Mouse (Mus musculus): ENCODE results near the gene Spsb1. TPM values are rescaled to one million over a fixed set of nuclear protein-coding genes. Genes with fewer than 3 reads are reported as not detected.
A peak's percentile ranks its signal among the peaks of the same experiment; 100 is the strongest.

Spsb1 gene
- polyA plus RNA-seq, 1 experiment from 2014 or later = 9.2 TPM

GRCm38 (mm10) chr4:149854770-149855169, 100.1 kb downstream of the Spsb1 start:
- 44% methylated on average over 9 of the region's 9 CpGs for WGBS
- Histone ChIP-seq H3K9me3 (no peaks in the 10 kb centered on the region), H3K36me3 (no peaks in the 10 kb centered on the region), H3K4me3 (peak overlapping the region; percentile 53), H3K27ac (peak overlapping the region; percentile 62; the same call in 1 of the 2 replicates), H3K4me1 (peaks cover 32% of the 10 kb centered on the region), H3K27me3 (ENCODE audit: insufficient read depth, poor library complexity, severe bottlenecking) (no peaks in the 10 kb centered on the region; the same call in 1 of the 2 replicates)
- DNase-seq (ENCODE audit: low spot score) = no peak

GRCm38 (mm10) chr4:149854301-149854708, 100.5 kb downstream of the Spsb1 start:
- DNase-seq (ENCODE audit: low spot score) = no peak
- H3K27me3 ChIP-seq (ENCODE audit: insufficient read depth, poor library complexity, severe bottlenecking) = no peaks in the 10 kb centered on the region; the same call in 1 of the 2 replicates
- peak overlapping the region; percentile 62; the same call in 1 of the 2 replicates for H3K27ac ChIP-seq
- no peaks in the 10 kb centered on the region for H3K36me3 ChIP-seq
- H3K4me3 ChIP-seq = peak overlapping the region; percentile 53
- H3K4me1 ChIP-seq = peaks cover 32% of the 10 kb centered on the region
- 2% methylated on average over 21 of the region's 21 CpGs for WGBS
- no peaks in the 10 kb centered on the region for H3K9me3 ChIP-seq

DNA sequence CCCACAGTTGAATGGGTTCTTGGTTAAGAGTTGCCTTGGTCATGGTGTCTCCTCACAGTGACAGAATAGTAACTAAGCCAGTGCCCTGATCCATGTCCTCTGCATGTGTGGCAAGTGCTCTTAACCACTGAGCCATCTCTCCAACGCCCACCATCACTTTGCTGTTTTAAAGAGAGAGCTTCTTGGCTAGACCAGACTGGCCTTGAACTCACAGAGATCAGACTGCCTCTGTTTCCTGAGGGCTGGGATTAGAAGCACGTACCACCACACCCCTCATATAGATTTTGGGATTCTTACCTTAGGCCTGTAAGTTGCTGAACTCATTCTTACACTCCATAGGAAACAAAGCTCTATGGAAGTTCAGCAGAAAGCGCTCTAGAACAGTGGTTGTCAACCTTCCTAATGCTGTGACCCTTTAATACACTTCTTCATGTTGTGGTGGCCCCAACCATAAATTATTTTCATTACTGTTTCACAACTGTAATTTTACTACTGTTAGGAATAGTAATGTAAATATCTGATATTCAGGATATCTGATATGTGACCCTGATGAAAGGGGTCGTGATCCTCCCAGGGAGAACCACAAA, 101.1 kb downstream of the Spsb1 start:
- Histone ChIP-seq H3K4me3 (peak overlapping the region; percentile 53), H3K9me3 (no peaks in the 10 kb centered on the region), H3K36me3 (no peaks in the 10 kb centered on the region), H3K27ac (no peak overlapping the region), H3K27me3 (ENCODE audit: insufficient read depth, poor library complexity, severe bottlenecking) (no peaks in the 10 kb centered on the region; the same call in 1 of the 2 replicates), H3K4me1 (peaks cover 32% of the 10 kb centered on the region)
- no peak for DNase-seq (ENCODE audit: low spot score)
- WGBS = 69% methylated on average over 4 of the region's 4 CpGs

DNA sequence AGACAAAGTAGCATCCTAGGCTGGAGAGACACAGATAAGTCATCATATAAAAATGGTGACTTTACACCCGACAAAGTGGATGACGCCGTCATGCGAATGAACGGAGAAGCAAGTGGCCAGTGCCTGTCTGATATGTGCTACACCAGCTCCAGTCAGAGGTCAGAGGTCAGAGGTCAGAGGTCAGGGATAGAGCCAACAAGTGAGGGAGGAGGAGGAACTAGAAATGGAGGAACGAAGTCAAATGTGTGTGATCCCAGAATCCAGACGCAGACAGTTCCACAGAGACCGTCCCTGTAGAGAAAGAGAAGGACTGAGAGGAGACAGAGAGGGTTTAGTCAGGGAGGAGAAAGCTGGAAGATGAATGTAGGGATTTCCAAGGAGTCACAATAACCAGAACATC, 103.3 kb downstream of the Spsb1 start:
- Histone ChIP-seq H3K4me3 (no peak overlapping the region), H3K27me3 (ENCODE audit: insufficient read depth, poor library complexity, severe bottlenecking) (no peaks in the 10 kb centered on the region), H3K36me3 (no peaks in the 10 kb centered on the region), H3K9me3 (no peaks in the 10 kb centered on the region), H3K4me1 (peaks cover 30% of the 10 kb centered on the region), H3K27ac (no peak overlapping the region)
- 78% methylated on average over 8 of the region's 8 CpGs for WGBS
- no peak for DNase-seq (ENCODE audit: low spot score)

DNA sequence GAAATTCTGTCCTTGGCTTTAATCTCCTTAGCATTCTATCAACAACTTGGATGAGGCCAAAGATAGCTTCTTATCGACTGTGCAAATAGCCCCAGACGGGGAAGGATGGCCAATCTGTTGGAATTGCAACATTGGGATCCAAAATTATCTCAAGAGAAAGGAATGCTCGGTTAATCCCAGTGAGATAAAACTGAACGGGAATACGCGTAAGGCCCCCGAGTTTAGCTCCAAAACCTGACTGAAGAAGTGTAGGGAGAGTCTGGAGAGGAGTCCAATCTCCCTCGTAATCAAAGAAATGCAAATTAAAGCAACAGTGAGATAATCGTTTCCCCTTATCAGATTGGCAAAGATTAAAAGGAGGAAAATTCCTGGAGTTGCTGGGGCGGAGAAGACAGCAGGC, 104.2 kb downstream of the Spsb1 start:
- H3K4me3 ChIP-seq = no peak overlapping the region
- WGBS = 32% methylated on average over 10 of the region's 10 CpGs
- peaks cover 25% of the 10 kb centered on the region for H3K4me1 ChIP-seq
- no peak overlapping the region for H3K27ac ChIP-seq
- no peaks in the 10 kb centered on the region for H3K36me3 ChIP-seq
- no peaks in the 10 kb centered on the region for H3K27me3 ChIP-seq (ENCODE audit: insufficient read depth, poor library complexity, severe bottlenecking)
- no peaks in the 10 kb centered on the region for H3K9me3 ChIP-seq
- no peak for DNase-seq (ENCODE audit: low spot score)

DNA sequence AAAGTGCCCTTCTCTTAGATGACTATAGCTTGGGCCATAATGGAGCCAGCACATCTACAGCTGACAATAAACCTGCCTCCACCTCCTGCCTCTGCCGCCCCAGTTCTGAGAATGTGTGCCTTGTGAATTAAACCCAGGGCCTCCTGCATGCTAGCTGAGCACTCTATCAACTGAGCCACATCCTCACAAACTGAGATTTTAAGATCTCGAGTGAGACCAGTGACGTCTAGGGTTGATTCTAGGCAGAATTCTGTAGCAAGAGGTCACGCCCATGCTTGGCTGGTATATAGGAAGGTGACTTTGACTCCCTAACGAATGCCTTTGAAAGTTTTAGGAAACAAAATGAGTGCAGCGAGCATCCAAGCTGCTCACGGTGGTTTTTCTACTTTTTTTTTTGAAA, 104.8 kb downstream of the Spsb1 start:
- Histone ChIP-seq H3K4me3 (no peak overlapping the region), H3K4me1 (peaks cover 23% of the 10 kb centered on the region), H3K9me3 (no peaks in the 10 kb centered on the region), H3K27me3 (ENCODE audit: insufficient read depth, poor library complexity, severe bottlenecking) (no peaks in the 10 kb centered on the region), H3K27ac (no peak overlapping the region), H3K36me3 (no peaks in the 10 kb centered on the region)
- 80% methylated on average over 7 of the region's 7 CpGs for WGBS
- no peak for DNase-seq (ENCODE audit: low spot score)

DNA sequence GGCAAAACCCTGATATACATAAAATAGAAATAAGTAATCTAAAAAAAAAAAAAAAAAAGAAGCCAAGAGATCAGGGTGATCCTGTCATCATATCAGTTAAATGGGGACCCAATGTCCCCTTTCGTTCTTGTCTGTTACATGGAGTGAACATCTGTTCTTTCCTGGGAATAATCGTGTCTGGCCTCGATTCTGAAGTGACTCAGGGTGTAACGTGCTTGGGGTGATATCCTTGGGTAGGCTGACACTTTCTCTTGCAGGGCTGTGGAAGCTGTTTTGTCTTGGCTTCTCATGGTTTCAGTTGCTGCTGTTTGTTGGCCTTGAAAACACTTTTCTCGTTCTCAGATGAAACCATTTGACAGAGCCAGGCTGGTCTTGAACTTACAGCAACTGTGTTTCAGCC, 105.8 kb downstream of the Spsb1 start:
- no peaks in the 10 kb centered on the region for H3K9me3 ChIP-seq
- no peak for DNase-seq (ENCODE audit: low spot score)
- peaks cover 15% of the 10 kb centered on the region for H3K4me1 ChIP-seq
- WGBS = 82% methylated on average over 5 of the region's 5 CpGs
- no peak overlapping the region for H3K4me3 ChIP-seq
- H3K27ac ChIP-seq = no peak overlapping the region
- H3K36me3 ChIP-seq = no peaks in the 10 kb centered on the region
- no peaks in the 10 kb centered on the region for H3K27me3 ChIP-seq (ENCODE audit: insufficient read depth, poor library complexity, severe bottlenecking)

DNA sequence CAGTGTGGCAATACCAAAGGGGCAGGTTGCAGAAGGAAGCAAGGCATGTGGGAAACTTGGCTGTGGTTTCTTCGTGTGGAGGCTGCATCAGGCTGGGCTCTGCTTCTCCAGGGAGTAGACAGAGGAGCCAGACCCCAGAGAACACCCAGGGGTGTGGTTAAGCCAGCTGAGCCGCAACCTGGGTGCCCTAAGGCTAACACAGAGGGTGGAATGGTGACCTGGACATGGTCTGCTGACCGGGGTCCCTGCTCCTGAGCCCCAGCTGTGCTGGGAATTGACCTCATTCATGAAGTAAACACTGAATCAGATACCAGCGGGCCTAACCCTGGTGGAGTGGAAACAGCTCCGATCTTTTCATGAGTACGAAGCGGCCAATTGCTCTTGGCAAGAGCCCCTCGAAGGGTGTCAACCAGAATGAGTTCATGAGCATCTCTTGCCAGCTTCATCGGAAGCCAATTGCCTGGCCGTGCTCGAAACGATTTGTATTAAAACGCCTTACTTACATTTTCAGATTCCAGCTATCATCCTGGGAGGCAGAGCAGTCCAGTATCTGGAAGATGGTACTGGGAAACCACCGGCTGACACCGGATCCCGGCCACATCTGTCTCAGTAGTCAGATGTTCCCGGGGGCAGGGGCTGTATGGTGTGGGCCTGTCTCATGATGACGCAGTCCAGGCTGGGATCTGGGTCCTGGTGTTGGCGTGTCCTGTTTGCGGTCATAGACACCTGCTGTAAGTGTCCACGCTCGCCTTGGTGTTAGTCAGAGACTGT, 107.8 kb downstream of the Spsb1 start:
- Histone ChIP-seq H3K27ac (no peak overlapping the region), H3K4me1 (peaks cover 23% of the 10 kb centered on the region)
- 75% methylated on average over 22 of the region's 22 CpGs for WGBS

More for the DNA sequence above, 107.8 kb downstream of the Spsb1 start:
- H3K36me3 ChIP-seq = no peaks in the 10 kb centered on the region
- no peak overlapping the region for H3K4me3 ChIP-seq
- H3K9me3 ChIP-seq = no peaks in the 10 kb centered on the region
- H3K27me3 ChIP-seq (ENCODE audit: insufficient read depth, poor library complexity, severe bottlenecking) = no peaks in the 10 kb centered on the region
- no peak for DNase-seq (ENCODE audit: low spot score)

Other genes with a start within 250 kb of the Spsb1 start
- gene Tmem201, start 217.0 kb downstream of the Spsb1 start, polyA plus RNA-seq (2016; fragmentation: Nextera tagmentation; extraction: Ambion mirVana) = 43.1 and 54.0 TPM in 2 replicates
- 9.0 and 15.5 TPM in 2 replicates for gene Slc25a33, start 180.8 kb downstream of the Spsb1 start, polyA plus RNA-seq (2016; fragmentation: Nextera tagmentation; extraction: Ambion mirVana)
- gene H6pd, start 54.0 kb upstream of the Spsb1 start, polyA plus RNA-seq (2016; fragmentation: Nextera tagmentation; extraction: Ambion mirVana) = 5.8 and 9.0 TPM in 2 replicates
- 0.85 and 2.0 TPM in 2 replicates for gene Gpr157, start 132.3 kb upstream of the Spsb1 start, polyA plus RNA-seq (2016; fragmentation: Nextera tagmentation; extraction: Ambion mirVana)
- 1.2 and 1.3 TPM in 2 replicates for gene Slc2a5, start 164.2 kb upstream of the Spsb1 start, polyA plus RNA-seq (2016; fragmentation: Nextera tagmentation; extraction: Ambion mirVana)
- not detected in 2 replicates for gene Slc2a7, start 193.9 kb upstream of the Spsb1 start, polyA plus RNA-seq (2016; fragmentation: Nextera tagmentation; extraction: Ambion mirVana)
- not detected in 2 replicates for gene Car6, start 246.3 kb upstream of the Spsb1 start, polyA plus RNA-seq (2016; fragmentation: Nextera tagmentation; extraction: Ambion mirVana)

Data from heart, embryonic 10.5 days (tissue).